ENCODE assay signal across 10 mouse cellular contexts in the genomic region with DNA sequence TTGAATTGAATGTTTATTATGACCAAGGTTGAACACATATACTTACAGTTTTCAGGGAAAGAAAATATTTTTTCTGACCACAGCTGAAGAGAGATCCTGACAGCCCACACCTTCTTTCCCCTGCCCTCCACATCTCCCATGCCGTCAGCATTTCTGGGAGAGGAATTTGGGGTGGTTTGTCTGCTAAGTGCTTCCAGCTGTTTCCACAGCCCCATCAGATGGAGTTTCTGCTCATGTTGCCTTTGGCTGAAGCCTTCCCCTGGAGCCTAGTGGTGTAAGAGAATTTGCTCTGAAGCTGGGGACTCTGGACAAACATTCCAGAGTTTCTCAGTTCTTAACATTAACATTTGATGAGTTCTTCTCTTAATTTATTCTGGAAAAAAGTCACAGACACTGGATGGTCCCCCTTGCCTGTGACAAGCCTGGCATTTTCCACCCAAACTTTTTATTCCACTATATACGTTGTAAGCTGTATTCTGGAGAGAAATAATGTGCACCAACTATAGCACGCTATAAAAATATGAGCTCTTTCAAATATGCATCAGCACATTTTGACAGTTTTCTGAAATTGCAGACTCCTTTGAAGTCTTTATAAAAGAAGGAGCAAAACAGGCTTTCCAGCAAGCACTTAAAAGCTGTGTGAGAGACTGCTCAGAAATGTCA.
DNase-seq lines count a peak whose midpoint lies in the region; ATAC-seq and TF ChIP-seq lines count a peak whose summit lies in the region.
"Had no signal": no experiment of that assay in that cellular context is flagged by ENCODE, and none has a peak within 500 bp of the region (broad histone marks: within the 10 kb centered on the region; RNA-seq: fewer than 3 reads in every experiment).

No protein-coding gene starts in this region.

- no peak for TF ChIP-seq POLR2A in myocyte (IDR thresholded peaks at IDR 0.05; ENCODE audit: insufficient read length, low read depth)

- no peak overlapping the region for H3K9ac ChIP-seq in forebrain, embryonic 14.5 days (ENCODE audit: low read length)
- no peak overlapping the region for H3K9ac ChIP-seq in forebrain, embryonic 12.5 days
- H3K9ac ChIP-seq in midbrain, embryonic 14.5 days (replicated peaks; ENCODE audit: low read length): no peak overlapping the region
- H3K9ac ChIP-seq in midbrain, embryonic 11.5 days (ENCODE audit: low read length): no peak overlapping the region
- H3K9ac ChIP-seq: liver, embryonic 14.5 days had no signal

- no peaks in the 10 kb centered on the region for H3K79me2 ChIP-seq in myocyte (ENCODE audit: control insufficient read depth, insufficient read depth)

- H3K36me3 ChIP-seq in forebrain, embryonic 14.5 days (ENCODE audit: control insufficient read depth, insufficient read depth, low read length): no peaks in the 10 kb centered on the region
- no peaks in the 10 kb centered on the region for H3K36me3 ChIP-seq in forebrain, embryonic 12.5 days (replicated peaks)
- H3K36me3 ChIP-seq in midbrain, embryonic 14.5 days (ENCODE audit: control insufficient read depth, insufficient read depth, low read length): no peaks in the 10 kb centered on the region
- no peaks in the 10 kb centered on the region for H3K36me3 ChIP-seq in midbrain, embryonic 11.5 days (ENCODE audit: control insufficient read depth, insufficient read depth, low read length)
- no peaks in the 10 kb centered on the region for H3K36me3 ChIP-seq in myocyte (ENCODE audit: control insufficient read depth, insufficient read depth)

- no peak for ATAC-seq in forebrain, embryonic 14.5 days
- ATAC-seq in forebrain, embryonic 12.5 days (ENCODE audit: low FRiP score): no peak
- no peak for ATAC-seq in midbrain, embryonic 14.5 days (ENCODE audit: low FRiP score, low TSS enrichment)
- ATAC-seq in midbrain, embryonic 11.5 days (ENCODE audit: low FRiP score): no peak

- H3K27me3 ChIP-seq in forebrain, embryonic 14.5 days (replicated peaks; ENCODE audit: control insufficient read depth, insufficient read depth, low read length): no peaks in the 10 kb centered on the region
- no peaks in the 10 kb centered on the region for H3K27me3 ChIP-seq in forebrain, embryonic 12.5 days
- no peaks in the 10 kb centered on the region for H3K27me3 ChIP-seq in midbrain, embryonic 14.5 days (ENCODE audit: control insufficient read depth, insufficient read depth, low read length)
- H3K27me3 ChIP-seq in midbrain, embryonic 11.5 days (ENCODE audit: control insufficient read depth, insufficient read depth, low read length): no peaks in the 10 kb centered on the region
- no peaks in the 10 kb centered on the region for H3K27me3 ChIP-seq in myocyte (ENCODE audit: control insufficient read depth, insufficient read depth, insufficient read length)

- intact Hi-C loops in heart, postnatal 14 days (cut with DNase I): no loop called here

- 81% methylated on average over 3 of the region's 3 CpGs for WGBS in forebrain, embryonic 14.5 days
- WGBS in forebrain, embryonic 12.5 days: 76% methylated on average over 3 of the region's 3 CpGs
- WGBS in midbrain, embryonic 14.5 days: 81% methylated on average over 3 of the region's 3 CpGs
- whole genome bisulfite sequencing in midbrain, embryonic 11.5 days: 79% methylated on average over 3 of the region's 3 CpGs

- H3K4me1 ChIP-seq in forebrain, embryonic 14.5 days (ENCODE audit: control insufficient read depth, insufficient read depth, low read length): no peaks in the 10 kb centered on the region
- no peaks in the 10 kb centered on the region for H3K4me1 ChIP-seq in forebrain, embryonic 12.5 days
- no peaks in the 10 kb centered on the region for H3K4me1 ChIP-seq in midbrain, embryonic 14.5 days (ENCODE audit: control insufficient read depth, insufficient read depth, low read length)
- H3K4me1 ChIP-seq in midbrain, embryonic 11.5 days (ENCODE audit: control insufficient read depth, insufficient read depth, low read length): no peaks in the 10 kb centered on the region

- peak; percentile 13 for DNase-seq in forebrain, embryonic 14.5 days (ENCODE audit: low spot score)
- peak; percentile 16 for DNase-seq in midbrain, embryonic 14.5 days
- DNase-seq in midbrain, embryonic 11.5 days (ENCODE audit: low spot score, missing footprints): no peak
- DNase-seq in heart, postnatal 14 days: peak; percentile 36 to 44
- DNase-seq in T-cell, adult 2 months (ENCODE audit: low spot score): no peak
- no peak for DNase-seq in adrenal gland, postnatal 4 days (ENCODE audit: low spot score in 2 of 2)
- DNase-seq: retina, postnatal 1 day had no signal

- no peak overlapping the region for H3K27ac ChIP-seq in forebrain, embryonic 14.5 days (ENCODE audit: low read depth, low read length)
- no peak overlapping the region for H3K27ac ChIP-seq in forebrain, embryonic 12.5 days
- H3K27ac ChIP-seq in midbrain, embryonic 14.5 days (replicated peaks; ENCODE audit: low read depth, low read length): no peak overlapping the region
- no peak overlapping the region for H3K27ac ChIP-seq in midbrain, embryonic 11.5 days (ENCODE audit: low read depth, low read length)
- H3K27ac ChIP-seq: liver, embryonic 14.5 days had no signal

- H3K4me3 ChIP-seq in forebrain, embryonic 14.5 days (ENCODE audit: low read depth, low read length): no peak overlapping the region
- no peak overlapping the region for H3K4me3 ChIP-seq in forebrain, embryonic 12.5 days (replicated peaks)
- no peak overlapping the region for H3K4me3 ChIP-seq in midbrain, embryonic 14.5 days (replicated peaks; ENCODE audit: low read depth, low read length)
- no peak overlapping the region for H3K4me3 ChIP-seq in midbrain, embryonic 11.5 days (ENCODE audit: low read depth, low read length)
- no peak overlapping the region for H3K4me3 ChIP-seq in myocyte

- H3ac ChIP-seq in myocyte (ENCODE audit: control insufficient read depth, insufficient read length): no peak overlapping the region

- no peak overlapping the region for H3K4me2 ChIP-seq in forebrain, embryonic 14.5 days (ENCODE audit: low read length)
- no peak overlapping the region for H3K4me2 ChIP-seq in forebrain, embryonic 12.5 days
- no peak overlapping the region for H3K4me2 ChIP-seq in midbrain, embryonic 14.5 days (ENCODE audit: low read length)
- no peak overlapping the region for H3K4me2 ChIP-seq in midbrain, embryonic 11.5 days
- no peak overlapping the region for H3K4me2 ChIP-seq in myocyte (ENCODE audit: low read depth)

- H3K9me3 ChIP-seq in forebrain, embryonic 14.5 days (replicated peaks; ENCODE audit: control insufficient read depth, low read length): no peaks in the 10 kb centered on the region
- H3K9me3 ChIP-seq in forebrain, embryonic 12.5 days: no peaks in the 10 kb centered on the region
- H3K9me3 ChIP-seq in midbrain, embryonic 14.5 days (ENCODE audit: control insufficient read depth, low read length): no peaks in the 10 kb centered on the region
- no peaks in the 10 kb centered on the region for H3K9me3 ChIP-seq in midbrain, embryonic 11.5 days (ENCODE audit: control insufficient read depth, low read length)

TF ChIP-seq in myocyte, 11 proteins besides CTCF, POLR2A, EP300 and RAD21:
- no peak for TF ChIP-seq USF1 (IDR thresholded peaks at IDR 0.05; ENCODE audit: low read depth)
- TF ChIP-seq POLR2AphosphoS2 (IDR thresholded peaks at IDR 0.05; ENCODE audit: insufficient read length, low read depth): no peak
- TF ChIP-seq SRF (IDR thresholded peaks at IDR 0.05; ENCODE audit: control insufficient read depth, insufficient read length, low read depth): no peak
- TF ChIP-seq E2F4 (IDR thresholded peaks at IDR 0.05; ENCODE audit: insufficient read depth): no peak
- TF ChIP-seq CEBPB (IDR thresholded peaks at IDR 0.05; ENCODE audit: insufficient read depth, poor library complexity, severe bottlenecking): no peak
- TF ChIP-seq MAX (IDR thresholded peaks at IDR 0.05; ENCODE audit: low read depth): no peak
- TF ChIP-seq MYOD1 (IDR thresholded peaks at IDR 0.05; ENCODE audit: control insufficient read depth in 1 of 3, insufficient read length in 2 of 3, low read depth in 2 of 3): peak in 2 of 3 experiments; percentile 50 to 53
- TF ChIP-seq TCF3 (IDR thresholded peaks at IDR 0.05; ENCODE audit: insufficient read length, low read depth): no peak
- TF ChIP-seq MYOG (IDR thresholded peaks at IDR 0.05; ENCODE audit: control insufficient read depth in 1 of 3, insufficient read depth in 1 of 3, insufficient read length in 2 of 3, low read depth in 2 of 3): peak in 1 of 3 experiments; percentile 15
TF ChIP-seq in myocyte: peak in this region for 2.

Comparison
In these comparisons a context has a peak if more than half of its experiments do, and no peak if none do; other contexts are left out.
1. DNase-seq: peak in forebrain, embryonic 14.5 days (single experiment), midbrain, embryonic 14.5 days (single experiment) and heart, postnatal 14 days (2 of 2); none in midbrain, embryonic 11.5 days (single experiment), T-cell, adult 2 months (single experiment) and adrenal gland, postnatal 4 days (0 of 2).